Mouse (Mus musculus) thymus, postnatal 4 days (tissue): ENCODE results near the gene Adgrg5.
A peak's percentile ranks its signal among the peaks of the same experiment; 100 is the strongest.

Source experiments
- DNase-seq: peaks from one replicate; pipeline ENCODE4 v3.0.0; 2021

The Adgrg5 gene

DNA sequence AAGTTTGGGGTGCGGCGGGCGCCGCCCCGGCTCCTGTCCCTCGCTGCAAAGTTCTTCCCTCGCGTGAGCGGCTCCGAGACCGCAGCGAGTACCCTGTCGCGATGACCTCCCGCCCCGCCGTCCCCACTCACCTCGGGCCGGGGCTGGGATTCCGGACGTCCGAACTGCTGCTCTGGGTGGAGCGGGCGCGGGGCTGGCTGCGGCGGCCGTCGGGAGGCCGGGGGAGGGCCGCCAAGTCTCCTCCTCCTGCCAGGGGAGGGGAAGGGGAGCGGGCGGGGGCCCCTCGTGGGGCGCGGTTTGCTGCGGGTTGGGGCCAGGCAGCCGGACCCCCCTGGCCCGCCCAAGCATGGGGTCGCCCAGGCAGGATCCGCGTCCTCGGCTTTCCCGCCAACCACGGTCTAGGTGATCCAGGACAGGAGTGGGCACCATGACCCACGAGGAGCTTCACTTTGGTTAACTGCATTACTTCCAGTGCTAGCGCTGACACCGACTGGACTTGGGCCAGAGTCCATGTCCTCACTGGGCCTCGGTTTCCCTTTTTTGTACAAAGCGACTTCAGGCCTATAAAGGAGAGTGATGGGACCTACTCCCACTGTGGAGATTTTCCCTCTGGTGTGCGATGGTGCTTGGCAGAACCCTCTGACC, 5.5 kb upstream of the Adgrg5 start, which contains the start of gene Ccdc102a:
Gene Ccdc102a (minus strand): TSS at position 248 of the 645 bp plus-strand sequence.
- DNase-seq = peak; percentile 56

DNA sequence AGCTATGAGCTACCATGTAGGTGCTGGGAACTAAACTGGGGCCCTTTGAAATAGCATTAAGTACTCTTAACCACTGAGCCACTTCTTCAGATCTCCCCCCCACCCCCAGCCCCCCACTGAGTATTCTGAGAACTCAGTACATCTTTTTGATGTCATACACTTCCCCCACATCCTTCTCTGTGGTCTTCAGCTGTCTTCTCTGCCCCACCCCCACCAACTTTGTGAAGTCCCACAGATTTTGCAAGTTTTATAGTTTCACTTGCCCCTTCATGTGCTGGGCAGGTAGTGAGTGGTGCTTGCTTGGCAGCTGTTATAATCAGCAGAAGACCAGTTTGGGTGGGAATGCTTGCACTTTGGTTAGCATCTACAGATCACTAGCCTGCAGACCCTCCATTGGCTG, 4.2 kb upstream of the Adgrg5 start:
- peak; percentile 68 for DNase-seq

DNA sequence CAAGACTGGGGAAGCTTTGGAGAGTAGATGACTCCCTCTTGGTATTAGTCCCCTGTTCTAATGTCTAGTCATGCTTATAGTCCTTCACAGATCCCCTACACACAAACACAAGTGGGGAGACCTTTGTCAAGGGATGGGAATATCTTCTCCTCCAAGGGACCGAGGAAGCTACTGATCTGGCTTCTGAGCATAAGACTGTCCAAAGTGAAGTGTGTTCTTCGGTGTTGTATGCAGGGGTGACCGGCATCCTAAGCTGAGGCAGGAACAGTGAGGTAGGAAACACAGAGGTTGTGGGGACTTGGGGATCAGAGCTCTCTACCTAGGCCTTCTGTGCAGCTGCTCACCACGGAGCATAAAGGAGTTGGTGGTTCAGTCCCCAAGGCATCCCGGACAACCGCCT, 1.3 kb upstream of the Adgrg5 start:
- no peak for DNase-seq

DNA sequence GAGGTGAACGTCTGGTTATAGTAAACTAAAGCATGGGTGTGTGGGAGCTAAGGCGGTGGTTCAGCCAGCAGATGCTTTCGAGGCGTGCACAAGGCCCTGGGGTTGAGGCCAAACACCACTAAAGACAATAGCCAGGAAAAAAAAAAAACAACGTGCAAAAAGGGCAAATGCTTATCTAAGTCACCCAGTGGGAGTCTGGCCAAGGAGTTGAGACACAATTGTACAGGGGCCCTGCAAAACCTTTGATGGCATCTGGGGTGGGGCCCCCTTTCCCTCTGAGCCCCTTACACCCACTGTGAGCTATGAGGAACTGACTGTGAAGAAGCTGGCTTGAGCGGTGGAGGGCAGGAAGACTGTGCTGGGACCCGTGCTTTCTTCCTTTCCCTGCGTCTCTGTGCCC, 892 bp upstream of the Adgrg5 start:
- peak; percentile 42 for DNase-seq

DNA sequence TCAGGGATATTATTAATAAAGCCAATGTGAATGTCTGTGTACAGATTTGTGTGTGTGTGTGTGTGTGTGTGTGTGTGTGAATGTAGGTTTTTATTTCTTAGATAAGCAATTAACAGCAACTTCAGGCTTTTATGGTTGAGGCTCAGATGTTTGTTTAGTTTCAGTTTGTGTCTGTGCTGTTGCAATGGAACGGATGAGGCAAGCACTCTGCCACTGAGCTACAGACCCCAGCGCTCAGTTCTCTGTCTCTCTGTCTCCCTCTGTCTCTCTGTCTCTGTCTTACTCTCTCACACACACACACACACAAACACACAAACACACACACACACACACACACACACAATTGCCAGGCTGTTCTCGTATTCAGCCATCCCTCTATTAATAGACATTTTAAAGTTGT, 4.7 kb downstream of the Adgrg5 start:
- DNase-seq = no peak

DNA sequence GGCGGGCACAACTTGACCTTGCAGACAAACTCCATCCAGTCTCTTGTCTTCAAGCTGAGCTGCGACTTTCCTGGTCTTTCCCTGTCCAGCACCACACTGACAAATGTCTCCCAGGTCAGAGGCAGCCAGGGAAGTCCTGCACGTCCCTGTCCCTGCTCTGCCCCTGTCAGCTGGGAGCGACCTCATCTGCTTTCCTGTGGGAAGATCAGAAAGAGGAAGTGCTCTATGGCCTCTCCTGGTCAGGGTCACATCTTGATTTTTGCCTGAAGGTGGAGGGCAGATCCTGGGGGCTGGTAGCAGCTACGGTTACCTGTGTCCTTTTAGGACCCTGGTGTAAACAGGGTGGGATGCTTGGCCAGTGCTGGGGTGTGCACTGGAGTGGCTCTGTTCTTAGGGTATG, 10.4 kb downstream of the Adgrg5 start:
- DNase-seq = no peak

DNA sequence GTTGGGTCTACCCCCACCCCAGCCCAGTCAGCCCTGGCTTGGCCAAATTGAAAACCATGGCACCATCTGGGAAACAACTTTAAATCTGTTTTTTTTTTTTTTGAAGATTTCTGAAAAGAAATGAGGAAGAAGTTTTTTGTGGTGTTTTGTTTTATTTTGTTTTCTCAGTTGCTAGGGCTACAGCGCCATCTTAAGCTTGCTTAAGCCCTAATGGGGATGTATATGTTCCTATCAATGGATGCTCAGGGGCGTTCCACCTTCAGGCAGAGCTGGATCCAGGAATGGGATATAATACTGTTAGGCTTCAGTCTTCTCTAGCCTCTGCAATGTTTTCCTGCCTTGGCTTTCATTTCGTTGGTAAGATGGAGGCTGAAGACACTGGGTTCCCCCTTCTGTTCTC, 11.7 kb downstream of the Adgrg5 start:
- DNase-seq = no peak

DNA sequence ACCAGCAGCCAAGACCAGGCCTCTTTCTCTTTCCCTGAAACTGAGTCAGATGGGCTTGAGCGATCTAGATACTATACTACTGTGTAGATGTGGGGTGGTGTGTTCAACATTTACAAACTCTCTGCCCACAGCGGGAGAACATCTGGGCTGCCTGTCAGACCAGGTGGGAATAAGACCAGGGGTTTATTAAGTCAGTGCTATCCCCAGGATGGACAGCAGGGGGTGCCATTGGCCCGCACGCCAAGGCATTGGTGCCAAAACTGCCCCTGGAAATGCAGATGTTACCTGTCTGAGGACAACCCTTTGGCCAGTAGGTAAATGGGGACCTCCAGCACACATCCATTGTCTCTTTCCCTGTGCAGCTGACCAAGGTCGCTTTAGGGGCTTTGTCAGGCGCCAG, 19.1 kb downstream of the Adgrg5 start:
- peak; percentile 89 for DNase-seq

DNA sequence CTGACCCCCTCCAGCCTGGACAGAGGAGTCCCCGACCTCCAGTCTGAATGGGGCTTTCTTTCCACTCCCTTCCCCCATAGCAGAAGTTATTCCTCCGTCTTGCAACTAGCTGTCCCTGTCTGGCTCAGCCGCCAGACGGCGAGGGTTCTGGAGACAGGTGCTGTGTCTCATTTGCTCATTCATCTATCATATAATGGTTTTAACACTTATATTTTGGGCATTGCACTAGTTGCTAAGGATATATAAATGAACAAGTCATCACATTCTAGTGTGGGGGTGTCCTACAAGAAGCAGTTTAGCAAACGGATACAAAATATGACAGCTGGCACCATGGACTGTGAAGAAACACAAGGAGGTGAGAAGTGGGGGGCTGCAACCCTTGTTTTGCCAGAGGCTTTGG, 21.7 kb downstream of the Adgrg5 start:
- no peak for DNase-seq

DNA sequence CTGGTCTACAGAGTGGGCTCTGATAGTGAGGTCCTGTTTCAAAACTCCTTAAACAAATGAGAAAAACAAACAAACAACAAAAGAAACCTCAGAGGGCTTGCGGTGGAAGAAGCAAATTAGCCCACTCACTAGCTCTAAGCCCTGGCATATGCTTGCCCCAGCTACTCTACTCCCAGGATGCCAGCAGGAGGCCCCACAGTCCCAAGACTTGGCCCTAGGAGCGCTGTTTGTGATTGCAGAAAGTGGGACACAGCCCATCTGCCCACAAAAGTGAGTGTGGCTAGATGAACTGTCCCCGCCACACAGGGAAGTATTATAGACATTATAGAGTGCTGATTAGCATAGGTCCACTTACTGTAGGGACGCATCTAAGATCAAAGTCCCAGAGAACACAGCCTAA, 24.9 kb downstream of the Adgrg5 start:
- DNase-seq = no peak

DNA sequence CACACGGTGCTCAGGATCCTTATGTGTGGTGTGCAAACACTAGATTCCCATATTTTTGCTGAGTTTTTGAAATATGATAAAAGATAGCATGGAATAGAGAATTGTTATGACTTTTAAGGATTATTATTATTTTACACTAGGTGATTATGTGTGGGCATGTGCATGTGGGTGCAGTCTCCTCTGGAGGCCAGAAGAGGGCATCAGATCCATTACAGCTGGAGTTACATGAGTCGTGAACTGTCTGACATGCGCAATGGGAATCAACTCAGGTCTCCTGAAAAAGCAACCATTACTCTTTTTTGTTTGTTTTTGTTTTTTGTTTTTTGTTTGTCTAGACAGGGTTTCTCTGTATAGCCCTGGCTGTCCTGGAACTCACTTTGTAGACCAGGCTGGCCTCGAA, 25.5 kb downstream of the Adgrg5 start:
- no peak for DNase-seq

DNA sequence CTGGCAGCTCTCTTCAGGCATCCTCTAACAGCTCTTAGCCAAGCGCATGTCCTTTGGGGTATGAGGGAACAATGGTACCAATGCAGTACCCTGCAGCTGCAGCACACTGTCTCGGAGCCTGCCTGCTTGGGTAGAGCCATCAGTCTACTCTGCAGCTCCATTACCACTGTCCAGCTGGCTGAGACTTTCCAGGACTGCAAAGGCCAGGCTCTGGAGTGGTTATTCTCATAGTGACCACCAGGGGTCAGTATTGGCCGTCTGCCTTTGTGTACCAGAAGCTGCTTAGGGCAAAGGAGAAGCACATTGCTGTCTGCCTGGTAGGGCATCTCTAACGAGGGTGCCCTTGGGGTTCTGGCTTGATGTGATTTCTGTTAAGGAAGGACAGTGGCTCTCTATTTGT, 26.6 kb downstream of the Adgrg5 start:
- peak; percentile 70 for DNase-seq

DNA sequence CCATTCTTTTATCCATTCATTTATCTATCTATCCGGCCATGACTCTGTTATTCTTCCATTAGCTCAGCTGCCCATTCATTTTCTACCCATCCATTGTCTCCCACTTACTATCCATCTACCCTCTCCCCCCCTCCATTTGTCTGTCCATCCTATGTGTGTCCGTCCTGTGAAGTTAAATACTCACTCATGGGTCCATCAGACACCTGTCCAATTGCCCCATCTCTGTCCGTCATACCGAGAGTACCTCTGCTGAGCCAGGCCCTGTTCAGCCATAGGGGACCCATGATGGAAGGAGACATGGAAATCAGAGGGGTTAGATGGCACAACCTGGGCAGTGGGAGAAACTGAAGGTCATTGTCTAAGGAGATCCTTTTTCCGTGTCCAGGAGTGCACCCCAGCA, 27.0 kb downstream of the Adgrg5 start:
- DNase-seq = no peak

DNA sequence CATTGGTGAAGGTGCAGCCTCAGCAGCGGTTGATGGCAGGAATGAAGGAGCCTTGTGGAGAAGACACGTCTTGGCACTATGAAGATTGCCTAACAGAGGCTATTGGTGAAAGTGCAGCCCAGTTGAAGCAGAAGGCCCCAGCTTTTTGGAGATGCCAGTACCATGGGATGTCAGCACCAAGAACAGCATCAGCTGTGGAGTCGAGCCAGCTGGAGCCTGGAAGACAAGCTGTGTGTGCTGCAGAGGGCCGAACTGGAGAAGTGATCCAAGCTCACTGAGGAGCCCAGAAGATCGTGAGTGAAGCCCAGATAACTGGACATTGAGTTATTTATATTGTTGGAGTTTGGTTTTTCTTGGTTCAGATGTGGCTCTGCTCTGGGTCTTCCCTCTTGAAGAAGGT, 28.6 kb downstream of the Adgrg5 start:
- no peak for DNase-seq

DNA sequence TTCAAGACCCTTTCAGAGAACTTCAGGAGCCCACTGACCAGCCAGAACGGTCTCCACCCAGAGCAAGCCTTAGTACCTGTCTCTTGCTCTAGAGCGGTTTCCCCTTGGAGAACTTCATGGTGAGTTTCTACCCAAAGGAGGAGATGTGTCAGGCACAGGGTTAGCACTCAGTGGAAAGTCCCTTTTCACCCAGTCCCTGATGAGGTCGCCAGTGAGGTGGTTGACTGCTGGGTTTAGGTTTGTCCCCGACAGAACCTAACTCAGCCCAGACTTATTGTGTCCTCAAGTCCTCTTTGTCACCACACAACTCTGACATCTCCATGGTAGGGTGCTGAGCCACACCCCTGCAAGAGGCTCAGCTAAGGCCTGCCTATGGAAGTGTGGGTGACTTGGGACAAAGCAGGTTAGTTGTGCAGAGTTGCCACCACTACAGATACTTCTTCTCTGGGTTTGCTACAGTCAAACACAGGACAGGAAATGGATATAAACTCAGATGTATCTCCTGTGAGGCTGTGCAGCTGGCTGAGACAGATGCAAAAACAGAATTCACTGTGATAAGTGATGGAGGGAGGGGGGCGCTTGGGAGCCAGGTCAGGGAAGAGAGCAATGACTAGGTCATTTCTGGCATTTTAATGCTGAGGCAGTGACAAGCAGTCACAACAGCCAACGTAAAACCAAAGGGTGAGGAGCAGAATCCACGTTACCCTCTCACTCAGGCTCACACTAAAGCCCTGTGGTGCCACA, 30.3 kb downstream of the Adgrg5 start:
- DNase-seq = peak; percentile 46

DNA sequence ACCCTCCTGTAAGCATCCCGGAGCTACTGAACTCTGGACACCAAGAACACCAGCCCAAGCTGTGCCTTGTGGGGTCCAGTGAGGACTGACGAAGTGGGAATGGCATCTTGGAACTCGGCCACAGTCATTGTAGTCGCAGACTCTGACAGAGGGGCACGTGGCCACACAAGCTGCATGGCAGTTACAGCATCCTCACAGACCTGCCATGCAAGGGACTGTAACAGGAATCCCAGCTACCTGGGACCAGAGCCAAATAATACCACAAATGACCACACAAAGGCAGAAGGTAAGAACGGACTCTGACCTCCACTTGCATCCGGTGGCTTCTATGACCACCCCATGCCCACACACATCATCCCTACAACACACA, 30.9 kb downstream of the Adgrg5 start:
- no peak for DNase-seq

DNA sequence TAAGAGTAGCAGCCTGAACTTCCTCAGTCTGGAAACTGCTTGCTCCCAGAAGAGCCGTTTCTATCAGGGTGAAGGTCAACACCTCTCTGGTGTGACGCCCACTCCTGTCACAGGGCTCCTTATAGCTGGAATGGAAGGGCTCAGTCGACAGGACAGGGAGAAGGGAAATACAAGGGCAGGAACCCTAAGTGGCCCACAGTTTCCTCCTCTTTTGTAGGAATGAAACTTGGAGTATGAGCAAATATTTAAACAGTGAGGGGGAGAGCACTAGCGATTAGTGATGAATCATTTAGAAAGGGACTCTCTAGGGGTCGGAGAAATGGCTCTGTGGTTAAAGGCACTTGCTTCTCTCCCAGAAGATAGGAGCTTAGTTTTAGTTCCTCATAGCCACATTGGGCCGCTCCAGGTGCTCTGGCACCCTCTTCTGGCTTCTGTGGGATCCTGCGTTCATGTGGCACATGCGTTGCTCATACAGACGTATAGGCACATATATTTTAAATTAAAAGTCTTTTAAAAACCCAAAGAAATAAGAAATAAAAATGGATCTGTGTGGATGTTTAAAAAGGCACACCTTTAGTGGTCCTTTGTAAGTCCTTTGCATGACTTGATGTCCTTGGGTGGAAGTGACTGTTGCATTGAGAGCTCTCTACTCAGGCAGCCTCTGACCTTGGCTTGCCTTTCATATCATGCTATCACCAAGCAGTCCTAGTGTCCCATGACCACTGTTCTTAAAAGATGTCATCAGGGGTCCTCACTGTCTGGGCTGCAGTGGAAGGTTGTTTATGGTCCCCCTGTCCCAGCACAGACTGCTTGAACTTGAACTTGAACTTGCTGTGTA, 31.6 kb downstream of the Adgrg5 start:
- DNase-seq = peak; percentile 75

DNA sequence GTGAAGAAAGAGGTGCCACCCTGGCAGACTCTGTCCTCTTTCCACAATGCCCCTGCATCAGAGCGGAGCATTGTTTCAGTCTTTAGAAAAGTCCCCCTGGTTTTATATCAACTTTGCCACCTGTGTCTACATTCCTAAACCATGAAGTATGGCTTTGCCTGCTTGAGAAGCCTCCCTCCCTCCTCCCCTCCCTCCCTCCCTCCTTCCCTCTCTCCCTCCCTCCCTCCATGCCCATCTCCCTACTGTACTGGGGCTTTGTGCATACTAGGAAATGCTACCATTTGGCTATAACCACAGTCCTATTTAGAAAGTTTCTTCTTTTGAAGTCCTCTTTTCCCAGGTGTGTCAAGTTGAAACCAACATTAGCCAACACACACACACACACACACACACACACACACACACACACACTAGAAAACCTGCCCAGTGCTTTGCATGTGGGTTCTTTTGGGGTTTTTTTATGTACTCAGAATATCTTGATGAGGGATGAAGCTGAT, 32.6 kb downstream of the Adgrg5 start:
- peak; percentile 56 for DNase-seq

DNA sequence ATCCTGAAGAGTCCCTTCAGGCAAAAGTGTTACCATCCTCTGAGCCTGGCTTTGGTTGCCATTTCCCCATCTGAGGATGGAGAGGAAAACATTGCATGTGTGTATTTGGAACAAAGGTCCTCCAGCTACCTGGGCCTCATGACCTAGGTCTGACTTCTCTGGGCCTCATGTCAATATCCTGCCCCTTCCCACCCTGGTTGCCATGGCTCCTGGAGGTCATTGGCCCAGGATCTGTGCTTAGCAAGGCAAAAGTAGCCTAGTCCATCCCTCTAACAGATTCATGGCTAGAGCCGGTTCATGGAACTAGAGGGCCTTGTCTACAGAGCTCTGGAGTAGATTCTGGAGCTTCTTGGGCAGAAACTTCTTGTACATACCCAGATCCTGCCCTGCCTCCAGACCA, 38.7 kb downstream of the Adgrg5 start:
- DNase-seq = no peak

DNA sequence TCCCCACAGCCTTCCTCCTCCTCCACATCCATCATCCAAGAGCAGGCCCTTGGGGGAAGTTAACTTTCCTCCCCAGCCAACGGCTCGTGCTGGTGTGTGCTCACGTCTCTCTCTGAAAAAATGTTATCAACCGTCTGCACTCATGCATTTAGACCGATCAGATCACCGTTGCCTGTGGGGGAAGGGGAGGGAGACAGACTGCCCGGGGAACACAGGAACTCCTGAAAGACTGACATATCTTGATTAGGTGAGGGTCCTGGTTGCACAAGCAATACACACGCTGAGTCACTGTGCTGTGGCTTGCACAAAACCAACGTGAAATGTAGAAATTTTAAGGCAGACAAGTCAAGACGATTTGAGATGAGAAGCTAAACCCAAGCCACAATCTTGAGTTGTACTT, 41.3 kb downstream of the Adgrg5 start:
- no peak for DNase-seq

DNA sequence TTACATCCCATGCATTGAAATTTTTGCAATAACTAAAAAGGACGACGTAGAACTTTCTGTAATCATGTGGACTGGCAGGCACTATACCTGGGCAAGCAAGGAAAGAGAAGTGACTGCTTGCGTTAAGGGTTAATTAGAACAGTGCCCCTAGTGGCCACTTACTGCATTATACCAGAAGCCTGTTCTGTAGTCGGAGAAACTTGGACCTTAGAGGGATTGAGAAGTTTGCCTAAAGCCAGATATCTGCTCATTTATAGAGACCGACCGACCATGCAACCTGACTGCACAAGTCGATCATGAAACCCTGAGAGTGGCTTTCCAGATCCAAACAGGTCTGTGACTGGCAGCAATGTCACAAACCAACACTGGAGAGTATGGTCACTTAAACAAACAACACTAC, 43.1 kb downstream of the Adgrg5 start:
- DNase-seq = peak; percentile 71

DNA sequence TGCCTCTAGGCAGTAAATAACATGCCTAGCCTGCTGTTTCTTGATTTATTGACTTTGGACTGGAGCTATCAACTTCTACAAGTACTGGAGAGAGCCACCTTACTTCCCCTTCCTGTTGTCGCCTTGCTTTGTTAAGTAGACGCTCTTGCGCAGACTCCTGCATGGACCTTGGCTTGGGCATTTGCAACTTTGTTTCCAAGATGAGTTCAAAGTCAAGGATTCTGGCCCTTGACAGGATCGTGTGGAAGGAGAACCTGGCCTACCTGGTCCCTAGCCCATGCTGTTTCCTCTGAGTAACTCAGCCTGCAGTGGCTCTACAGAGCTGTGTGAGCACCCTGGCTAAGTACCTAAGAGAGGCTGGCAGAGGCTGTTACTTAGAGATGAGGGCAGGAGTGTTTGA, 43.6 kb downstream of the Adgrg5 start:
- DNase-seq = no peak

DNA sequence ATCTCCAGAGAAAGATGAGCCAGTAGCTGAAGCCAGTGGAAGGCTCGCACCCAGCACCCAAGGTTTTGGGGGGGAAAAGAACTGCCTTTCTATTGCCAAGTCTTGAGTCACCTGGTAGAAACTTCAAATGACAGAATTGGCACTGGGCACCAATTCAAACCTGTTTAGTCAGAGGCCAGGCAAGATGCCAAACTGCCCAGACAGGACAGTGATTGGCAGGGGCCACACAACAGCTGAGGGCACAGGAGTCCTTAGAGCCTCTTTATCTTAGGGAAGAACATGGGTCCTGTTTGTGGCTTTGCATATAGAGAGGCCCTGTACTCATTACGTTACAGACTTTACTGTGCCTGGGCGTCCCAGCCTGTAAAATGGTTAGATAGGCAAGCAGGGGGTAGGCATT, 44.1 kb downstream of the Adgrg5 start:
- DNase-seq = no peak

DNA sequence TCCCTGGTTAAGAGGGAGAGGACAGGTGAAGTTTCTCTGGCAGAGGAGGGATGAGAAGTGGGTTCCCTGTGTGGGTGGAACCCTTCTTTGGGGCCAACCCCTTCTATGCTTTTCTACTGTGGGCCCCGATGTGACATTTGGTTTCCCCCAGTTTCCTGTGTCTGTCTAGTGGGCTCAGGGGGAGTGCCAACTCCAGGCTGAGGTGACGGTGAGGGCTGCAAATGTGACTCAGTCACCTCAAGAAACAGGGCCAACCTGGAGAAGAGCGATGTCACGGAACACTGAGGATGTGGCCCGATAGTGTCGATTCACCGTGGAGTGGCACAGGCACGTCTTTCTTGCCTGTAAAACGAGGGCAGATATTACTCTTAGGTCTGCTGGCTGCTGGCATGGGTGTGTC, 49.8 kb downstream of the Adgrg5 start:
- peak; percentile 57 for DNase-seq
